Mouse (Mus musculus): ENCODE data around the gene Rab8b. TPM values are rescaled to one million over a fixed set of nuclear protein-coding genes. Genes with fewer than 3 reads are reported as not detected.
"Not testable (repeated sequence)": the region's sequence is repeated elsewhere in the genome, so short reads cannot be mapped to it uniquely, and the experiment has no call there.

Rab8b gene
- total and polyA plus RNA-seq, 2 experiments from 2014 or later: 20.7 to 30.7 TPM

- no peaks in the 10 kb centered on the region for H3K4me1 ChIP-seq (ENCODE audit: insufficient read depth)
- DNase-seq (no peak), ATAC-seq (no peak)
- no peaks in the 10 kb centered on the region for H3K36me3 ChIP-seq (ENCODE audit: insufficient read depth)
- no peak for TF ChIP-seq CTCF (IDR thresholded peaks at IDR 0.05; ENCODE audit: low read depth)
- no peak overlapping the region for H3K9ac ChIP-seq
- no peak overlapping the region for H3K27ac ChIP-seq (ENCODE audit: low read depth, low read length)
- H3K27me3 ChIP-seq (ENCODE audit: insufficient read depth, low read length): no peaks in the 10 kb centered on the region
- 90% methylated on average over 2 of the region's 2 CpGs for WGBS
- H3K9me3 ChIP-seq (ENCODE audit: low read length): no peaks in the 10 kb centered on the region
- H3K4me3 ChIP-seq (ENCODE audit: low read depth, low read length): no peak overlapping the region
- no peak overlapping the region for H3K4me2 ChIP-seq (ENCODE audit: low read depth)
Observed at GRCm38 (mm10) chr9:66880752-66881151, 38.7 kb downstream of the Rab8b start.

GRCm38 (mm10) chr9:66879486-66879885 is 40.0 kb downstream of the Rab8b start:
- 86% methylated on average over 6 of the region's 6 CpGs for WGBS
- no peak for TF ChIP-seq CTCF (IDR thresholded peaks at IDR 0.05; ENCODE audit: low read depth)
- Histone ChIP-seq H3K9ac (no peak overlapping the region), H3K36me3 (ENCODE audit: insufficient read depth) (no peaks in the 10 kb centered on the region), H3K4me3 (ENCODE audit: low read depth, low read length) (no peak overlapping the region), H3K9me3 (ENCODE audit: low read length) (0 out of 2 replicates have a peak, but pooled peaks cover 2% of the 10 kb centered on the region), H3K4me1 (ENCODE audit: insufficient read depth) (no peaks in the 10 kb centered on the region), H3K27me3 (ENCODE audit: insufficient read depth, low read length) (no peaks in the 10 kb centered on the region), H3K4me2 (ENCODE audit: low read depth) (no peak overlapping the region), H3K27ac (ENCODE audit: low read depth, low read length) (no peak overlapping the region)
- ATAC-seq (no peak), DNase-seq (no peak)

GRCm38 (mm10) chr9:66878899-66879298 is 40.6 kb downstream of the Rab8b start:
- no peak for ATAC-seq
- no peak overlapping the region for H3K4me2 ChIP-seq (ENCODE audit: low read depth)
- no peaks in the 10 kb centered on the region for H3K36me3 ChIP-seq (ENCODE audit: insufficient read depth)
- TF ChIP-seq CTCF (IDR thresholded peaks at IDR 0.05; ENCODE audit: low read depth): no peak
- 0 out of 2 replicates have a peak, but pooled peaks cover 3% of the 10 kb centered on the region for H3K9me3 ChIP-seq (ENCODE audit: low read length)
- 76% methylated on average over 3 of the region's 3 CpGs for WGBS
- H3K4me1 ChIP-seq (ENCODE audit: insufficient read depth): no peaks in the 10 kb centered on the region
- H3K9ac ChIP-seq: no peak overlapping the region
- DNase-seq: no peak
- H3K27ac ChIP-seq (ENCODE audit: low read depth, low read length): no peak overlapping the region
- no peak overlapping the region for H3K4me3 ChIP-seq (ENCODE audit: low read depth, low read length)
- H3K27me3 ChIP-seq (ENCODE audit: insufficient read depth, low read length): no peaks in the 10 kb centered on the region

GRCm38 (mm10) chr9:66876577-66876976 is 42.9 kb downstream of the Rab8b start:
- TF ChIP-seq CTCF (IDR thresholded peaks at IDR 0.05; ENCODE audit: low read depth): no peak
- no peaks in the 10 kb centered on the region for H3K27me3 ChIP-seq (ENCODE audit: insufficient read depth, low read length)
- DNase-seq: no peak
- H3K9ac ChIP-seq: no peak overlapping the region
- WGBS: 75% methylated on average over 5 of the region's 5 CpGs
- ATAC-seq: no peak
- H3K36me3 ChIP-seq (ENCODE audit: insufficient read depth): no peaks in the 10 kb centered on the region
- no peaks in the 10 kb centered on the region for H3K4me1 ChIP-seq (ENCODE audit: insufficient read depth)
- no peak overlapping the region for H3K27ac ChIP-seq (ENCODE audit: low read depth, low read length)
- H3K4me3 ChIP-seq (ENCODE audit: low read depth, low read length): no peak overlapping the region
- no peak overlapping the region for H3K4me2 ChIP-seq (ENCODE audit: low read depth)
- 0 out of 2 replicates have a peak, but pooled peaks cover 3% of the 10 kb centered on the region for H3K9me3 ChIP-seq (ENCODE audit: low read length)

- WGBS: 97% methylated on average over 5 of the region's 5 CpGs
- H3K4me3 ChIP-seq (ENCODE audit: low read depth, low read length): no peak overlapping the region
- no peak for TF ChIP-seq CTCF (IDR thresholded peaks at IDR 0.05; ENCODE audit: low read depth)
- 0 out of 2 replicates have a peak, but pooled peaks cover 3% of the 10 kb centered on the region for H3K9me3 ChIP-seq (ENCODE audit: low read length)
- no peaks in the 10 kb centered on the region for H3K36me3 ChIP-seq (ENCODE audit: insufficient read depth)
- no peak overlapping the region for H3K9ac ChIP-seq
- DNase-seq: no peak
- H3K27ac ChIP-seq (ENCODE audit: low read depth, low read length): no peak overlapping the region
- H3K27me3 ChIP-seq (ENCODE audit: insufficient read depth, low read length): no peaks in the 10 kb centered on the region
- H3K4me2 ChIP-seq (ENCODE audit: low read depth): no peak overlapping the region
- no peaks in the 10 kb centered on the region for H3K4me1 ChIP-seq (ENCODE audit: insufficient read depth)
- no peak for ATAC-seq
Observed at GRCm38 (mm10) chr9:66874297-66874696, 45.2 kb downstream of the Rab8b start.

GRCm38 (mm10) chr9:66873531-66873930 is 46.0 kb downstream of the Rab8b start:
- Histone ChIP-seq H3K27ac (ENCODE audit: low read depth, low read length) (no peak overlapping the region), H3K36me3 (ENCODE audit: insufficient read depth) (no peaks in the 10 kb centered on the region), H3K9ac (no peak overlapping the region), H3K4me2 (ENCODE audit: low read depth) (no peak overlapping the region), H3K4me1 (ENCODE audit: insufficient read depth) (no peaks in the 10 kb centered on the region), H3K27me3 (ENCODE audit: insufficient read depth, low read length) (no peaks in the 10 kb centered on the region), H3K9me3 (ENCODE audit: low read length) (0 out of 2 replicates have a peak, but pooled peaks cover 3% of the 10 kb centered on the region), H3K4me3 (ENCODE audit: low read depth, low read length) (no peak overlapping the region)
- no peak for TF ChIP-seq CTCF (IDR thresholded peaks at IDR 0.05; ENCODE audit: low read depth)
- DNase-seq: no peak
- no peak for ATAC-seq

GRCm38 (mm10) chr9:66873009-66873408 is 46.5 kb downstream of the Rab8b start:
- H3K27ac ChIP-seq (ENCODE audit: low read depth, low read length); H3K4me2 ChIP-seq (ENCODE audit: low read depth); ATAC-seq; H3K36me3 ChIP-seq (ENCODE audit: insufficient read depth); H3K4me3 ChIP-seq (ENCODE audit: low read depth, low read length); H3K27me3 ChIP-seq (ENCODE audit: insufficient read depth, low read length); H3K9me3 ChIP-seq (ENCODE audit: low read length); H3K9ac ChIP-seq; DNase-seq; H3K4me1 ChIP-seq (ENCODE audit: insufficient read depth): not testable (repeated sequence)
- 80% methylated on average over 2 of the region's 2 CpGs for WGBS
